Mouse (Mus musculus): Measurements from ENCODE around the gene Gm20388.

DNA sequence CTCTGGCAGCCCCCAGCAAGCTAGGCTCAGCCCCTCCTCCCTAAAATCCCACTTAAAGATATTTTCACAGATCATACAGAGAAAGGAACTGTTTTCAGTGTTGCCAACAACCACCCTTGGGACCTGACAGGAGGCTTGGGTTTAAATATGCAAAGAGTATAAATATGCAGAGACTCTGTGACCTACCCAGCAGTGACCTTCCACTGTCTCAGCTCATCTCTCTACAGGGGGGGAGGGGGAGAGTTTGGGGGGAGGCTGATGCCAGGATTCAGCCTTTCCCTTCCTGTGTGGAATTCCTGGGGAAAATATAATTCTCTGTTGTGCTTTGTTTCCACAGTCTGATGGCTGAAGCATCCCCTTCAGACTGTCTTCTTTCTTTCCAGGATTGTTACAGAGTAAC is 2024.3 kb downstream of the Gm20388 start:
- TF ChIP-seq CTCF (IDR thresholded peaks at IDR 0.05; ENCODE audit: low read depth) (no peak), EP300 (optimal IDR thresholded peaks at IDR 0.05) (no peak)
